Mouse (Mus musculus) left cerebral cortex, adult 11 months (tissue): ENCODE measurements at regions not wholly inside any gene's neighbourhood (a gene's known extent, or its start where the extent isn't known, plus 50 kb on each side); places are given as distances from the start of the nearest gene placed in this dataset.

Source experiments
- DNase-seq: peaks from one replicate; pipeline ENCODE4 v3.0.0; 2022; ENCODE audit warnings: low spot score

- DNase-seq, result no peak
Measured at GRCm38 (mm10) chr2:9443103-9443502, 437.9 kb upstream of the 4930412O13Rik start.

- DNase-seq, result no peak
Measured at GRCm38 (mm10) chr2:9445826-9446225, 435.2 kb upstream of the 4930412O13Rik start.

- peak; percentile 7 for DNase-seq
Measured at GRCm38 (mm10) chr2:9464413-9464812, 416.6 kb upstream of the 4930412O13Rik start.

GRCm38 (mm10) chr2:9464818-9465217, 416.2 kb upstream of the 4930412O13Rik start:
- DNase-seq, result peak; percentile 29

- no peak for DNase-seq
Measured at GRCm38 (mm10) chr2:9467573-9467972, 413.5 kb upstream of the 4930412O13Rik start.

- no peak for DNase-seq
Measured at GRCm38 (mm10) chr2:9468651-9469050, 412.4 kb upstream of the 4930412O13Rik start.

- DNase-seq, result no peak
Measured at GRCm38 (mm10) chr2:9481678-9482345, 399.2 kb upstream of the 4930412O13Rik start.

- DNase-seq, result no peak
Measured at GRCm38 (mm10) chr2:9487381-9487914, 393.6 kb upstream of the 4930412O13Rik start.

DNA sequence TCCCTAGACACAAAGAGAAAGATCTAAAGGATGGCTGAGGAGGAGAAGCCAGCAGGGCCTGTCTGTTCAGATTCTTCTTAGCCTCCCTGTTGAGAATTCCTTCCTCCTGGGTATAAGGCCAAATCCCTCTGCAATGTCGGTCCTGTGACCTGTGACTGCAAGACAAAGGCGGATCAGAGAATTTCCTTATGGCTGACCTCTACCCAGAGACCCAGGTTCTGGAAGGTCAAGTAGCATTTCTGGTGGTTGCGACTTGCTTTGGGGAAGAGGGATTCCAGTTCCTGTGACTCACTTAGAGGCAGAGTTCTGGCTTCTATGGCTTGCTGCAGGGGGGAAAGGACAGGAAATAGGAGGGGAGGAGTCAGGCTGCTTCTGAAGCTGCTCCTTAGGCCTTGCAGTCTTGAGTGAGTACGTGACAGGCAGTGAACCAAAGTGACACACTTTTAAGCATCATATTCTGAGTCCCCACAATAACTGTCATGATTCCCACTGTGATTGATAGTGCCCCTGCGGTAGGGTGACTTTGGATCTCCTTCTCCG, 387.4 kb upstream of the 4930412O13Rik start:
- DNase-seq, result no peak

- DNase-seq, result no peak
Measured at GRCm38 (mm10) chr2:9520045-9520444, 361.0 kb upstream of the 4930412O13Rik start.

- no peak for DNase-seq
Measured at GRCm38 (mm10) chr2:9525910-9526309, 355.1 kb upstream of the 4930412O13Rik start.

GRCm38 (mm10) chr2:9535141-9535658, 345.9 kb upstream of the 4930412O13Rik start:
- DNase-seq, result no peak

DNA sequence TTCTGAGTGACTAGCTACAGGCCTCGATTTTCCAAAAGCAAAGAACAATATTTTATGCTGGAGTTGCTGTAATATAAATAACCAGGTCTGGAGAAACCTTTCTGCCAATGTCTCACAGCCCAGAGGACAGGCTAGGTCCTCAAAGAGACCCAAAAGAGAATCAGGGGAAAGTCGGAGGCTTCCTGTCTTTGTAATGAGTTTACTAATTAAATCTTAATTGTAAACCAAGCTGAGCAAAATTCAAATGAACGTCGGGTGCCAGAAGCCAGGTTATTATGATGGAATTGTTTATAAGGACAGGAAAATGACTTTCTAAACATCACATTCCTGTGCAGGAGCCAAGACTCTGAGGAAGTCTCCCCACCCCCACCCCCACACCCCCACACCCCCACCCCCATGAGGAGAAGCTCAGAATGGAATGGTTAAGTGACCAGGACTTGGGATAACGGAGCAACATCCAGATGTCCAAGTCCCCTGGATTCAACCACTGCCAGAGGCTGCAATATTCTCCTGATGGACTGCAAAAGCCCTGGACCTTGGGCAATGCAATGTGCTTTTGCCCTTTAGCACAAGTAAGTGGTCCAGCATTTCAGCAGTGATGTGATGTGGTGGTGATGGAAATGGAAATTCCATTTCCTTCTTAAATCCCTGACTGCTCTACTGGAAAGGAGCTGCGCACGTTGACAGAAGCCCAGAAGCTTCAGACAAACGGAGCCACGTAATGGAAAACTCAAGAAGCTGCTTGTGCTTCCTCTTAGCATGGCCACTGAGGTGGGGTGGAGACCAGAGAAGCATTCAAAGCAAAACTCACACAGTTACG, 333.1 kb upstream of the 4930412O13Rik start:
- no peak for DNase-seq

- DNase-seq, result no peak
Measured at GRCm38 (mm10) chr2:9553313-9553712, 327.7 kb upstream of the 4930412O13Rik start.

GRCm38 (mm10) chr2:9564487-9565043, 316.5 kb upstream of the 4930412O13Rik start:
- no peak for DNase-seq

DNA sequence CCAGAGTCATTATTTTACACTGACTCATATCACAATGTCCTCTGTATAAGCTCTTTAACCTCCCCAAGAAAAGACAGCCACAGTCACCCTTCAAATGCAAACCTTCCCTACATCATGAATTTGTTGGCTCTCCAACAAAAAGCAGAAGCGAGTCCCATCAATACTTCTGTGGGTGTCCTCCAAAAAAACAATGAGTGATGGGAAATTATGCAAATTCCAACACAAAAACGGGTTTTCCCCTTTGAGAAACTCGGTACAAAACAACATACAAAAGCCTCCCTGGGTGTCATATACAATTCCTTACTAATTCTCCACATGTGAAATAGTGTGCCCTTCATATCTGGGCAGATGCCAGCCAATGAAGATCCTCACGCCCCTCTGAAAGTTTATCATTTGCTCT, 311.8 kb upstream of the 4930412O13Rik start:
- DNase-seq, result no peak

DNA sequence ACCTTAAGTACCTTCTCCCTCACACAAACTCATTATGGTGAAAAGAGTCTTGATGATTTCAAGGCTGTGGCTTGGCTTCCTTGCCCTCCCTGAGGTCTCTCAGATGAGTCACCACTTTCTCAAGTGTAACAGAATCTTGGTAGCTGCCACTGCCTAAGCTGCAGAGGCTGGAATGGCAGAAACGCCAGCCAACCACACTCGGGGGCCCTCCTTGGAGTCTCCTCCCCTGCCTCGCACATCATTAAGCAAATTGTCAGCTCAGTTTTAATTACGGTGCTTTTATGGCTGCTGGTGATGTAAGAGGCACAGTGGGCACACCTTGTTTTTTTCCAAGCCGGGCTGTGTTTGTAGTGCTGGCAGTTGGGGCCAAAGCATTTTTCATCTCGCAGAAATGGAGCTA, 306.9 kb upstream of the 4930412O13Rik start:
- DNase-seq, result no peak

DNA sequence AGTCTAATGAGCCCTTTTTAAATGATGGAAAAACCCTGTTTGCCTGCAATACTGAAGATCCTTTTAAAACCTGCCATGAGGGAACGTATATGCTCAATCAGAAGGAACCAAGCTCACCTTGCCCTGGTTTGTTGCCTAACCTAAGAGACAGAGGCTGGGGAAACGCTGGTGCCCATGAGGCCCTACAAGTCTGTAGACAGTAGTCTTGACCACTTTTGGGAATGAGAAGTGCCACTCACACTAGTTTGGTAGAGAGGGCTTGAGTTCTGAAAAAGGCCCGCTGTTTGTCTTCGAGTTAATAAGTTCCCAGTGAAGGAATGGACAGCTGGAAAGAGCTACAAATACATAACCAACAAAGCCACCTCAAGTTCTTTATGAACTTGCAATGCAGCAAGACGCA, 306.4 kb upstream of the 4930412O13Rik start:
- DNase-seq, result no peak

DNA sequence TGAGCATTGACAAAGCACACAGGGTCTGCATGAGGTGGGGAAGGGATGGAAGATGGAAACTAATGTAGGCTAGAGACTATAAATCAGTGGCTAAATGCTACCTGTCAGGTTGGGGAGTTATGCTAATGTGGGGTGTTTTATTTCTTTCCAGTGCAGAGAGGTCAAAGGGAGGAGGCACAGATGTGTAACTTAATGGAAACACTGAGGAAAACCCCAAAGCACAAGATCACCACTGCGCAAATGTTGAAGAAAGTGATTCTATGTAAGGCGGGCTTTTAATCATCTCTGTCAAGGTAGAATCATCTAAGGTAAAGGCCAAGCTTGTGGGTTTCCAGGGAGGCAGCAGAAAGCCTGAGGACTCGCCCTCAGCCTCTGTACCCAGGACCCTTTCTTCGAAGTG, 303.2 kb upstream of the 4930412O13Rik start:
- no peak for DNase-seq

- DNase-seq, result no peak
Measured at GRCm38 (mm10) chr2:9587389-9587788, 293.7 kb upstream of the 4930412O13Rik start.

DNA sequence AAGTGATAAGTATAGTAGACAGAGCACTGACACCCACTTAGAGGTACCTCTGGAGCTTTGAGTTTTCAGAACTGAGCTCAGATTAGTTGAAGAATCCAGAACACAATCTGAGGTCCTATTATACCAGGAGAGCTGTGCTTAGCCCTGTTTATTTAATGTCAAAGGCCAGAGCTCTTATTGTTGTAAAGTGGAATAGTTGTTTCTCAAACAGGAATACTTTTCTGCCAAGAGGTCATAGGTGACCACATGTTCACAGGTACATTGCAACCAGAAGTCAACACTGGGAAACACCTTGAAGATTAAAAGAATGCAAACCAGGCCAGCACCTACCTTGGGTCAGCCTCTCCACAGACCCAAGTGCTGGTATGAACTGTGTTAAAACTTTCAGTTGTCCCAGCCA, 291.9 kb upstream of the 4930412O13Rik start:
- DNase-seq, result no peak

GRCm38 (mm10) chr2:9592531-9592930, 288.5 kb upstream of the 4930412O13Rik start:
- DNase-seq, result no peak
